In the genomic region with DNA sequence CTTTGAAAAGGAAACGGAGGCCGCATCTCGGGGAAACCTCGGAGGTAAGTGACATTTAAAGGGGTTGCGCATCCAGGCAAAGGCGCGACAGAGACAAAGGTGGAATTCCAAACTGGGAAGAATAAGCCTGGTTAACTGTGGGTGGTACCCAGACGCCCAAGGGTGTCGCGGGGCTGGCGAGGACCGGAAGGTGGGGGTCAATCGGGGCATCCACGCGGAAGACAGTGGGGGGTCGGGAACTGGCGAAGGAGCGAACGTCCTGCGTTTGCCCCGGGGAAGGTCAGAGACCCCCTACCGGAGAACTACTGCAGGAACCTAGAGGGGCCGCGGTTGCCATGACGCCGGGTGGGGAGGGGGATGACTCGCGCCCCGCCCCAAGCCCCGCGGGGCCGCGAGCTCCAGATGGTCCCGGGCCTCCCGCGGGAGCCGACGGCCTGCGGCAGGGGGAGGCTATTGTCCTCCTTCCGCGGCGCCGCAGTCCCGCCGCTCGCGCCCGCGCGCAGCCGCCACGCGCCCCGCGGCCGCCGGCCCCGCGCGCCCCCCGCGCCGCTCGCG, we compare ENCODE assay signal across 9 mouse cellular contexts. TPM values are rescaled to one million over a fixed set of nuclear protein-coding genes. Genes with fewer than 3 reads are reported as not detected.
DNase-seq lines count a peak whose midpoint lies in the region; ATAC-seq and TF ChIP-seq lines count a peak whose summit lies in the region.
"Had no signal": no experiment of that assay in that cellular context is flagged by ENCODE, and none has a peak within 500 bp of the region (broad histone marks: within the 10 kb centered on the region; RNA-seq: fewer than 3 reads in every experiment).

No protein-coding gene starts in this region.

- no peaks in the 10 kb centered on the region for H3K36me3 ChIP-seq in heart, embryonic 13.5 days
- H3K36me3 ChIP-seq in embryonic facial prominence, embryonic 14.5 days (ENCODE audit: control insufficient read depth, insufficient read depth, low read length), result no peaks in the 10 kb centered on the region
- H3K36me3 ChIP-seq in limb, embryonic 15.5 days, result no peaks in the 10 kb centered on the region
- H3K36me3 ChIP-seq in stomach, embryonic 15.5 days, result no peaks in the 10 kb centered on the region

- H3K27me3 ChIP-seq in heart, embryonic 13.5 days (replicated peaks), result peaks cover 88% of the 10 kb centered on the region
- H3K27me3 ChIP-seq in Patski, result peaks cover 11% of the 10 kb centered on the region
- peaks cover 51% of the 10 kb centered on the region for H3K27me3 ChIP-seq in embryonic facial prominence, embryonic 14.5 days (replicated peaks; ENCODE audit: control insufficient read depth, insufficient read depth, low read length)
- H3K27me3 ChIP-seq in limb, embryonic 15.5 days, result peaks cover 57% of the 10 kb centered on the region
- H3K27me3 ChIP-seq in stomach, embryonic 15.5 days (replicated peaks), result peaks cover 42% of the 10 kb centered on the region

- WGBS in heart, embryonic 13.5 days, result under 1% methylated on average over 51 of the region's 65 CpGs
- 1% methylated on average over 12 of the region's 65 CpGs for WGBS in embryonic facial prominence, embryonic 14.5 days
- 2% methylated on average over 36 of the region's 65 CpGs for WGBS in limb, embryonic 15.5 days
- 3% methylated on average over 56 of the region's 65 CpGs for WGBS in stomach, embryonic 15.5 days

- H3K4me3 ChIP-seq in heart, embryonic 13.5 days, result peak overlapping the region; percentile 62
- peak overlapping the region; percentile 59 for H3K4me3 ChIP-seq in embryonic facial prominence, embryonic 14.5 days (ENCODE audit: low read depth, low read length)
- peak overlapping the region; percentile 51 for H3K4me3 ChIP-seq in limb, embryonic 15.5 days
- H3K4me3 ChIP-seq in stomach, embryonic 15.5 days (replicated peaks), result peak overlapping the region; percentile 52

- peak overlapping the region; percentile 93 for H3K4me2 ChIP-seq in heart, embryonic 13.5 days
- H3K4me2 ChIP-seq in embryonic facial prominence, embryonic 14.5 days (ENCODE audit: low read depth, low read length), result peak overlapping the region; percentile 99
- H3K4me2 ChIP-seq in limb, embryonic 15.5 days, result peak overlapping the region; percentile 95
- peak overlapping the region; percentile 99 for H3K4me2 ChIP-seq in stomach, embryonic 15.5 days

- no peaks in the 10 kb centered on the region for H3K9me3 ChIP-seq in heart, embryonic 13.5 days
- H3K9me3 ChIP-seq in embryonic facial prominence, embryonic 14.5 days (ENCODE audit: control insufficient read depth, low read length), result no peaks in the 10 kb centered on the region
- no peaks in the 10 kb centered on the region for H3K9me3 ChIP-seq in limb, embryonic 15.5 days
- no peaks in the 10 kb centered on the region for H3K9me3 ChIP-seq in stomach, embryonic 15.5 days

- POLR2A ChIA-PET in Patski (lab: Charles Lee), result no interaction called here

- H3K9ac ChIP-seq in heart, embryonic 13.5 days, result peak overlapping the region; percentile 72
- H3K9ac ChIP-seq in embryonic facial prominence, embryonic 14.5 days (ENCODE audit: low read depth, low read length), result peak overlapping the region; percentile 62
- H3K9ac ChIP-seq in limb, embryonic 15.5 days, result no peak overlapping the region; the same call in 1 of the 2 replicates
- H3K9ac ChIP-seq in stomach, embryonic 15.5 days, result peak overlapping the region; percentile 29; the same call in 1 of the 2 replicates

- peaks cover 18% of the 10 kb centered on the region for H3K4me1 ChIP-seq in heart, embryonic 13.5 days
- H3K4me1 ChIP-seq in embryonic facial prominence, embryonic 14.5 days (ENCODE audit: control insufficient read depth, insufficient read depth, low read length), result peaks cover 4% of the 10 kb centered on the region
- peaks cover 17% of the 10 kb centered on the region for H3K4me1 ChIP-seq in limb, embryonic 15.5 days
- peaks cover 15% of the 10 kb centered on the region; the same call in 1 of the 2 replicates for H3K4me1 ChIP-seq in stomach, embryonic 15.5 days

- TF ChIP-seq CTCF in Patski (IDR thresholded peaks at IDR 0.05), result no peak

- CTCF ChIA-PET in Patski (lab: Charles Lee), result interaction anchor here (1.8 kb wide), 1 partner anchor 8 kb away, joined by 4 read pairs; no protein-coding TSS in a partner anchor

- no peak overlapping the region for H3K27ac ChIP-seq in heart, embryonic 13.5 days (replicated peaks)
- no peak overlapping the region for H3K27ac ChIP-seq in embryonic facial prominence, embryonic 14.5 days (replicated peaks; ENCODE audit: low read depth, low read length)
- no peak overlapping the region for H3K27ac ChIP-seq in limb, embryonic 15.5 days
- H3K27ac ChIP-seq in stomach, embryonic 15.5 days, result no peak overlapping the region

- no peak for ATAC-seq in heart, embryonic 13.5 days (ENCODE audit: extremely low read depth, insufficient number of reproducible peaks, low FRiP score, low TSS enrichment)
- ATAC-seq in Patski, result peak; percentile 21
- ATAC-seq in embryonic facial prominence, embryonic 14.5 days (ENCODE audit: low read depth), result peak; percentile 73
- no peak for ATAC-seq in limb, embryonic 15.5 days (ENCODE audit: insufficient number of reproducible peaks, low FRiP score, low TSS enrichment, low read depth)
- 0 out of 2 replicates have a peak, but pooled peaks have one; percentile 39 for ATAC-seq in stomach, embryonic 15.5 days (ENCODE audit: insufficient read depth, low FRiP score, low read depth)
- no peak for ATAC-seq in megakaryocyte-erythroid progenitor cell, adult 5-6 weeks (replicated peaks; ENCODE audit: low FRiP score, low TSS enrichment, poor library complexity, severe bottlenecking)

- in situ Hi-C loops in Patski (cut with MboI; ENCODE audit: low pct_unique_long_range_greater_than_20kb), result no loop called here

- no peak for DNase-seq in heart, postnatal 4 days
- no peak for DNase-seq in Patski (ENCODE audit: low read depth, low spot score)
- peak; percentile 27 for DNase-seq in embryonic facial prominence, embryonic 14.5 days (ENCODE audit: low spot score)
- DNase-seq in urinary bladder, postnatal 14 days (ENCODE audit: low spot score), result no peak

RNA-seq across cellular contexts. Expression of gene Sptbn2, which starts 0.7 kb away (rescaled TPM):
- polyA plus RNA-seq in heart, embryonic 13.5 days (2015; fragmentation: Nextera tagmentation; extraction: Ambion mirVana), result 0.16 and 0.33 TPM in 2 replicates
- under 1 TPM; 0.25 to 0.33 TPM for total RNA-seq in heart, postnatal 4 days (2021)
- polyA plus RNA-seq in Patski (2021), result 1.0 TPM
- polyA plus RNA-seq in embryonic facial prominence, embryonic 14.5 days (2014; fragmentation: Nextera tagmentation; extraction: Ambion mirVana), result 3.7 and 4.0 TPM in 2 replicates
- 5.5 TPM in 2 replicates for polyA plus RNA-seq in limb, embryonic 15.5 days (2015; fragmentation: Nextera tagmentation; extraction: Ambion mirVana)
- polyA plus RNA-seq in stomach, embryonic 15.5 days (2015; fragmentation: Nextera tagmentation; extraction: Ambion mirVana), result 2.8 and 2.9 TPM in 2 replicates
- not detected in 2 replicates for total RNA-seq in megakaryocyte-erythroid progenitor cell, adult 5-6 weeks (2014; fragmentation: Nextera tagmentation)
- total RNA-seq in megakaryocyte-erythroid progenitor cell, adult 5-6 weeks (2017), result not detected in 2 replicates

RNA-seq across cellular contexts. Expression of gene Gm960, which starts 13.2 kb away (rescaled TPM):
- polyA plus RNA-seq in heart, embryonic 13.5 days (2015; fragmentation: Nextera tagmentation; extraction: Ambion mirVana), result 1.4 and 1.6 TPM in 2 replicates
- total RNA-seq in heart, postnatal 4 days (2021), result under 1 TPM; 0.12 to 0.68 TPM
- polyA plus RNA-seq in Patski (2021), result 2.5 TPM
- polyA plus RNA-seq in embryonic facial prominence, embryonic 14.5 days (2014; fragmentation: Nextera tagmentation; extraction: Ambion mirVana), result 3.9 and 4.6 TPM in 2 replicates
- 2.9 and 4.0 TPM in 2 replicates for polyA plus RNA-seq in limb, embryonic 15.5 days (2015; fragmentation: Nextera tagmentation; extraction: Ambion mirVana)
- polyA plus RNA-seq in stomach, embryonic 15.5 days (2015; fragmentation: Nextera tagmentation; extraction: Ambion mirVana), result 2.3 and 3.6 TPM in 2 replicates
- 1.3 and 3.5 TPM in 2 replicates for total RNA-seq in megakaryocyte-erythroid progenitor cell, adult 5-6 weeks (2014; fragmentation: Nextera tagmentation)
- total RNA-seq in megakaryocyte-erythroid progenitor cell, adult 5-6 weeks (2017), result 2.4 TPM in 1 of 2 replicates, not detected in the other
- polyA plus RNA-seq: large intestine, adult 2 months had no signal

RNA-seq across cellular contexts. Expression of gene Rbm4b, which starts 44.6 kb away (rescaled TPM):
- polyA plus RNA-seq in heart, embryonic 13.5 days (2015; fragmentation: Nextera tagmentation; extraction: Ambion mirVana), result 36.1 and 40.6 TPM in 2 replicates
- 1 to 10 TPM; 7.5 to 8.3 TPM for total RNA-seq in heart, postnatal 4 days (2021)
- polyA plus RNA-seq in Patski (2021), result 19.3 TPM
- 41.1 and 50.0 TPM in 2 replicates for polyA plus RNA-seq in embryonic facial prominence, embryonic 14.5 days (2014; fragmentation: Nextera tagmentation; extraction: Ambion mirVana)
- 56.3 and 56.9 TPM in 2 replicates for polyA plus RNA-seq in limb, embryonic 15.5 days (2015; fragmentation: Nextera tagmentation; extraction: Ambion mirVana)
- 57.7 and 59.7 TPM in 2 replicates for polyA plus RNA-seq in stomach, embryonic 15.5 days (2015; fragmentation: Nextera tagmentation; extraction: Ambion mirVana)
- 5.0 and 11.3 TPM in 2 replicates for total RNA-seq in megakaryocyte-erythroid progenitor cell, adult 5-6 weeks (2014; fragmentation: Nextera tagmentation)
- total RNA-seq in megakaryocyte-erythroid progenitor cell, adult 5-6 weeks (2017), result 9.9 and 19.2 TPM in 2 replicates

Comparison
In these comparisons a context has a peak if more than half of its experiments do, and no peak if none do; other contexts are left out.
1. ATAC-seq: peak in Patski (single experiment), embryonic facial prominence, embryonic 14.5 days (single experiment) and stomach, embryonic 15.5 days (single experiment); none in heart, embryonic 13.5 days (single experiment), limb, embryonic 15.5 days (single experiment) and megakaryocyte-erythroid progenitor cell, adult 5-6 weeks (single experiment).
2. Peak in every context shown above with its lines, with median percentiles within 50 percentile points of each other: H3K4me2 ChIP-seq and H3K4me3 ChIP-seq.